Mouse (Mus musculus) common myeloid progenitor, adult 5-6 weeks (primary cell): Measurements from ENCODE around the gene Uqcc1. TPM values are rescaled to one million over a fixed set of nuclear protein-coding genes. Genes with fewer than 3 reads are reported as not detected.

Experiments used
- ATAC-seq: replicated peaks from 2 replicates; pipeline ENCODE4 v1.8.0; 2016; ENCODE audit warnings: low read depth, mild to moderate bottlenecking, moderate TSS enrichment, inconsistent platforms; ENCODE audit not compliant: poor library complexity, severe bottlenecking
- total RNA-seq: library from RNA; stranded (forward); fragments of 200-1000, 187-1606 nt; gene quantifications from 2 replicates; pipeline ENCODE4 v1.2.3, GENCODE M21; 2017

Uqcc1 gene
- total RNA-seq, 1 experiment from 2014 or later = 58.5 TPM

DNA sequence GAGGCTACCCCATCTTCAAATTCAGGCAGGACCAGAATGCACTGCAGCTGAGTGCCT is 110.9 kb downstream of the Uqcc1 start, which contains the start of gene BC029722:
Gene BC029722 (minus strand): TSS at position 35 of the 57 bp plus-strand sequence.
- ATAC-seq = no peak

- peak; percentile 95 for ATAC-seq
These were observed 111.3 kb downstream of the Uqcc1 start for GRCm38 (mm10) chr2:155818596-155819391.

GRCm38 (mm10) chr2:155817301-155818245 is 112.5 kb downstream of the Uqcc1 start:
- no peak for ATAC-seq

DNA sequence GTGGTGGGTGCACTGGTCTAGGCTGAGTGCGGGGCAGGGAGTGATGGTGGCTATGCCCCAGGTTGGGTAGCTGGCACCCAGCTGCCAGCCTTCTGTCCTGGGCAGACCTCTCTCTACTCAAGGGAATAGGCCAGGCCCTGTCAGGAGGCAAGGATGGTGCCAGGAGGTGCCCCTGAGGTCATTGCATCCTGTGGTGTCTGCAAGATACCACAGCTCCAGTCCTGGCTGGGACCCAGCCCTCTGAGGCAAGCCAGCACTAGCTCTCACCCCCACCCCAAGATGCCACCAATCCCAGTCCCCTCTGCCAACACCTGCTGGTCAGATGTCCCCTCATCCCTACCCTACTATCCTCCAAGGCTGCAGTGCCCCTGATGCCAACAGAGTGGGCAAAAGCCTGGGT is 113.9 kb downstream of the Uqcc1 start:
- no peak for ATAC-seq

GRCm38 (mm10) chr2:155814829-155815228 is 115.3 kb downstream of the Uqcc1 start:
- ATAC-seq = no peak

DNA sequence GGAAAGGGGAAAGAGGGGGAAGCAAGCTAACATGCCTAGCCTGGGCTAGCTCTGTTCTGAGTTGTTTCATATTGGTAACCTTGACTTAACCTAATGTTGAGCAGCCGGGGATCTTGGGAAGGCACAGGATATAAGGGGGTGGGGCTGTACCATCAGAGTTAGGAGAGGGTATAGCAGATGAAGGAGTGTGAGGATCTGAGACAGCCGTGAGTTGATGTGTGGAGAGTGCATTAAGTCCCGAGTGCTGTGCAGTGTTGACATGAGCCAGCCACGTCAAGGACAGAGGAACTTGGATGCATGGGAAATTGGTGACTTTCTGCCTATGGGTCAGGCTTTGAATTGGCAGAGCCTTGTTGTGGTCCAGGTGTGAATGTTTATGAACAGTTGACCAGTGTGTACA is 117.5 kb downstream of the Uqcc1 start:
- ATAC-seq = no peak

- peak; percentile 82 for ATAC-seq
These were observed 118.2 kb downstream of the Uqcc1 start for GRCm38 (mm10) chr2:155811821-155812396.

- no peak for ATAC-seq
These were observed 120.5 kb downstream of the Uqcc1 start for GRCm38 (mm10) chr2:155809620-155810019.

DNA sequence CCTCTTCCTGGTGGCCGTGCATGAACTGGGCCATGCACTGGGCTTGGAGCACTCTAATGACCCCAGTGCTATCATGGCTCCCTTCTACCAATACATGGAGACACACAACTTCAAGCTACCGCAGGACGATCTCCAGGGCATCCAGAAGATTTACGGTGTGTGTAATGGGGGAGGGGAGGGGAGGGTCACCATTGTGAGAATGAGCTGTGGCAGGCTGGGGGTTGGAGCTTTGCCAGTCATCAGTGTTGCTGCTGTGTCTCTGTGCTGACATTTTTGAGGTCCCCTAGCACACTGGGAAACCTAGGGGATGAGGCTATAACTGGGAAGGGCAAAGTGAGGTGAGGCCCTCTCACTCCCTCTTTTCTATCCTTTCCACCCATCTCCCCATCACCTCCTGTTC is 122.7 kb downstream of the Uqcc1 start:
- no peak for ATAC-seq

DNA sequence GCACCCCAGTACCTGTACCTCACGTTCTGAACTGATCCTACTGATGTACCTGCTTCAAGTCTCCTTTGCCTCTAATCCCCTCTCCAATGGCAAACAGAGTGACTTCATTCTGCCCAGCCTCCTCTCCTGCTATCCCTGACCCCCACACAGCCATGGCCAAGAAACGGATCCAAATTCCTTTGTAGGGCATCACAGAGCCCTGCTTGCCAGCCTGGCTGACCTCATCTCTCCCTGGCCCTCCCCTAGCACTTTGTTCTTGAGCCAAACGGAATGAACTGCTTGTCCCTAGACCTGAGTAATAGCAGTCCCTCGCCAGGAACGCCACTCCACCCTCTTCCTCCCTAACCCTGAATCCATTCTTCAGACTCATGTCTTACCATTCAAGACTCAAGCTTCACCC is 123.6 kb downstream of the Uqcc1 start:
- ATAC-seq = no peak

DNA sequence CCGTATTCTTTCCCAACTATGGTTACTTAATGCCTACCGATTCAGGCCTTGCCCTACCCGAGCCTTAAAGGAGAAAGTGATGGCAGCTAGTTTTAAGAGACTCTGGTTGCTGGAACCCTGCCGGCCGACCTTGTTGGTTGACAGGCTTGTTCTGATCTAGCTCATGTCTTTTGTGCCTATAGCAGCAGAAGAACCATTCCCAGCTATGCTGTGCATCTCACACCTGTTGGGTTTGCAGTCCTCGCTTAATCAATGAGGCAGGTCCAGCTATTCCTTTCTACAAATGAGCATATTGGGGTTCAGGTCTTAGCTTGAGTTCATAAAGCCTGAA is 124.2 kb downstream of the Uqcc1 start:
- ATAC-seq = no peak

- no peak for ATAC-seq
These were observed 124.7 kb downstream of the Uqcc1 start for GRCm38 (mm10) chr2:155805231-155805924.

GRCm38 (mm10) chr2:155804053-155804452 is 126.1 kb downstream of the Uqcc1 start:
- ATAC-seq = no peak

DNA sequence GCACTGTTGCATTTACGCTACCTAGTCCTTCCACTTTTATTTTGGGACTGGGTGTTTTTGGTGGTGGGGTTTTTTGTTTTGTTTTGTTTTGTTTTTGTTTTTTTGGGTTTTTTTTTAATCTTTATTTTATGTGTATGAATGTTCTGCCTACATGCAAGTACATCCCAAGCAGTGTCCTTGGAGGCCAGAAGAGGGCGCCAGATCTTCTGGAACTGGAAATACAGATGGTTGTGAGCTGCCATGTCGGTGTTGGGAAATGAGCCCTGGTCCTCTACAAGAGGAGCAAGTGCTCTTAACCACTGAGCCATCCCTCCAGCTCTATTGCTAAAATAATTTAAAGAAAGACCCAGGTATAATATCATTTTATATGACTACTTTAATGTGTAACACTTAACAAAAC is 127.3 kb downstream of the Uqcc1 start:
- no peak for ATAC-seq

DNA sequence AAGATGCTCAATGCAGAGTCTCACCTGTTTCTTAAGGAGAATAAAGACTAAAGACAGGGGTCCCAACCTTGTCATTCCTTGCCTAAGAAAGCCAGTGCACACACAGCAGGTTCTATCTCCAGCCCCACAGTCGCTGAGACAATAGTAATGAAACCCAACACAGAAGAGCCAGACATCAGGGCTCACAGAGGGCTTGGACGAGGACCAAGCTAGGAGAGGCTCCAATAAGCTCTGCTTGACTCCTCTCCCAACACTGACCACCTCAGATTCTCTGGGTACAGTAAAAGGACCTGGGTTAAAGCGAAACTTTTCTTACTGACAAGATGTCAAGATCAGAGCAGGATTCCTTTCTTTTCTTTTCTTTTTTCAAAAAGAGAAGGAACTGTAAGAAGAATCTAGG is 131.5 kb downstream of the Uqcc1 start:
- no peak for ATAC-seq

Other genes with a start within 250 kb of the Uqcc1 start
- 73.5 and 77.3 TPM in 2 replicates for gene Trpc4ap, start 237.9 kb downstream of the Uqcc1 start, total RNA-seq
- 27.8 and 36.5 TPM in 2 replicates for gene Edem2, start 200.8 kb downstream of the Uqcc1 start, total RNA-seq
- not detected in 2 replicates for gene Gm17581, start 194.4 kb downstream of the Uqcc1 start, total RNA-seq
- 0.39 and 3.4 TPM in 2 replicates for gene Procr, start 179.2 kb downstream of the Uqcc1 start, total RNA-seq
- 0.32 TPM in 1 of 2 replicates, not detected in the other for gene Mmp24, start 155.0 kb downstream of the Uqcc1 start, total RNA-seq
- gene BC029722, start 110.9 kb downstream of the Uqcc1 start, total RNA-seq = 12.5 and 15.3 TPM in 2 replicates
- 49.4 and 83.3 TPM in 2 replicates for gene Eif6, start 103.4 kb downstream of the Uqcc1 start, total RNA-seq
- not detected in 2 replicates for gene Fam83c, start 95.5 kb downstream of the Uqcc1 start, total RNA-seq
- not detected in 2 replicates for gene Gm15557, start 10.4 kb upstream of the Uqcc1 start, total RNA-seq
- not detected in 2 replicates for gene Gdf5, start 15.1 kb upstream of the Uqcc1 start, total RNA-seq
- 36.6 and 46.4 TPM in 2 replicates for gene Cep250, start 26.1 kb upstream of the Uqcc1 start, total RNA-seq
- gene 6430550D23Rik, start 77.7 kb upstream of the Uqcc1 start, total RNA-seq = 4.3 TPM in 1 of 2 replicates, not detected in the other
- gene Ergic3, start 77.7 kb upstream of the Uqcc1 start, total RNA-seq = 55.3 and 84.7 TPM in 2 replicates
- not detected in 2 replicates for gene Fer1l4, start 122.6 kb upstream of the Uqcc1 start, total RNA-seq
- 2.4 and 2.6 TPM in 2 replicates for gene Spag4, start 134.9 kb upstream of the Uqcc1 start, total RNA-seq
- 19.7 and 22.7 TPM in 2 replicates for gene Cpne1, start 181.7 kb upstream of the Uqcc1 start, total RNA-seq
- 41.2 and 51.7 TPM in 2 replicates for gene Rbm12, start 181.7 kb upstream of the Uqcc1 start, total RNA-seq
- 32.1 and 33.0 TPM in 2 replicates for gene Gm28036, start 196.8 kb upstream of the Uqcc1 start, total RNA-seq
- 15.8 and 28.5 TPM in 2 replicates for gene Romo1, start 213.7 kb upstream of the Uqcc1 start, total RNA-seq
- 43.2 and 47.0 TPM in 2 replicates for gene Nfs1, start 213.9 kb upstream of the Uqcc1 start, total RNA-seq
- gene Rbm39, start 249.9 kb upstream of the Uqcc1 start, total RNA-seq = 689 and 779 TPM in 2 replicates